Mouse (Mus musculus) mouse embryonic stem cell (cell line): ENCODE measurements around the gene Olfr1348.
"Not testable (repeated sequence)": the region's sequence is repeated elsewhere in the genome, so short reads cannot be mapped to it uniquely, and the experiment has no call there.

ENCODE experiments used
- in situ Hi-C, 2 experiments: fragments of 300-500 bp; cut with MboI; formaldehyde crosslinking; loops; 1 replicate in 1 of 2; 3 replicates in 1 of 2; pipeline ENCODE4 v1.14.3; 2019 to 2020; ENCODE audit warnings: low sequenced_read_pairs in 2 of 2, low pct_unique_long_range_greater_than_20kb in 1 of 2, mixed read lengths in 1 of 2; ENCODE audit not compliant: unreplicated experiment in 1 of 2

The Olfr1348 gene

DNA sequence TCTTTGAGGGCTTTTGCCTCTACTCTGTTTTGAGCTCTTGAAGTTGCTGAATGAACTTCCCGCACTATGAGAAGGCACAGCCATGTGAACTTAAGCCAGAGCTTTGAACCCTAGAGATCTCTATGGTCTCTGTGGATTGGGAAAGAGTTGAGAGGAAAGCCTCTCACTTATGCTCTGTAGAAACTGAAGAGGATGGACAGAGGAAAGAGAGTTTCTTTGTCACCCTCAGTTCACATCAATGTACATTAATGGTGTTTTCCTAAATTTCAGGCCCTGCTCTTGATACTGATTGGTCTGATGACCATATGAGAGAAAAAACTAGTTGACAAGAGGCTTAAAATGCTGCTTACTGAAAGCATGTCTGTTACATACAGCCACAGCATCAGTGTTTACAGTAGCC, at the start of gene Olfr1348:
Gene Olfr1348 (minus strand): TSS at position 101 of the 400 bp plus-strand sequence.
- in situ Hi-C loops = no loop called here

DNA sequence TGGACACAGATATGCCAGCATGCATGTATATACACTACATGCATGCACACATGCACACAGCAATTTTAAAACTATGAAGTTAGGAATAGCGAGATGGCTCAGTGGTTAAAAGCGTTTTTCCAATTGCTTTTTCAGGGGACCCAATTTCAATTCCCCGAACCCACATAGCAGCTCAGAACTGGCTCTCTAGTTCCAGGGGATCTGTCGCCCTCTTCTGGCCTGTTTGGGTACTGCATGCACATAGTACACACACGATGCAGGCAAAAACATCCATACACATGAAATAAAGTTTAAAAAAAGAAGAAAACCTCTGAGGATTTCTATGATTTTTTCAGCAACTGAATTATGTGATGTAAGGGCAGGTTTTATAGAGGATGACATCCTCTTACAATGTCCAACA, 17.6 kb upstream of the Olfr1348 start:
- in situ Hi-C loops = loop anchor here (10.0 to 25.0 kb wide), 4 partner anchors 89 to 386 kb away; partner anchors contain the start of gene Olfr1344 (in 2 of the 2)

DNA sequence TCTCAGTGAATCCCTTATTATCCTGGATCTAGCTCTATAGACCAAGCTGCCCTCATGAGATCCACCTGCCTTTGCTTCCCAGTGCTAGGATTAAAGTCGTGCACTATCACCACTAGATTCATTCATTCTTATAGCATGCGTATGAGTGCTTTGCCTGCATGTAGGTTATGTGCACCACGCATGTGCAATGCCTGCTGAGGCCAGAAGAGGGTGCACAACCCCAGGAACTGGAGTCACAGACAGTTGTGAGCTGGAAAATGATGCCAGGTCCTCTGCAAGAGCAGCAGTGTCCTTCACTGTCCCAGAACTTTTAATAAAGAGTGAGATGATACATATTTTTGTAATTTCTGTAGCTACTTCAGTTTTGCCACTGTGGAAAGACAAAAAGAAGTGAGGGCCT, 16.5 kb upstream of the Olfr1348 start:
- in situ Hi-C loops = loop anchor here (10.0 to 25.0 kb wide), 4 partner anchors 88 to 387 kb away; partner anchors contain the start of gene Olfr1344 (in 2 of the 2)

DNA sequence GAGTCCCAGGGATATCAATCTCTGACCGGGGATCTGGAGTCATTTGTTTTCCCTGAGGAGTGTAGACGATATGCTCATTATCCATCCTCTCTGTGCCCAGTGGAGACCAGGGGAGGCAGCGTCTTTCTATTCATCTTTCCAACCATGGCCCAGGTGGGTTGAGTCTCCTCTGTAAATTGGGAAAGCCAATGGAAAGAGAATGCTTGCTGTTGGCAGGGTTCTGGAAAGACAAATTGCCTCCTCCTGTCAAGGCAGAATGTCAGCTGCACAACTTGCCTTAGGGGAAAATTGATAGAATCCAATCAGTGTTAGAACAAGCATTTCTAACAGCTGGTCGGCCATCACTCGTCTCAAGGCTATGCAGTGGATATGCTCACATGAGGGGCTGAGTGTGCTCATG, 14.3 kb upstream of the Olfr1348 start, which contains the start of gene Olfr1349:
Gene Olfr1349 (minus strand): TSS at position 101 of the 400 bp plus-strand sequence.
- in situ Hi-C loops = loop anchor here (10.0 kb wide), 2 partner anchors 88 to 168 kb away; partner anchors contain the start of gene Olfr1344 (in 1 of the 2)

DNA sequence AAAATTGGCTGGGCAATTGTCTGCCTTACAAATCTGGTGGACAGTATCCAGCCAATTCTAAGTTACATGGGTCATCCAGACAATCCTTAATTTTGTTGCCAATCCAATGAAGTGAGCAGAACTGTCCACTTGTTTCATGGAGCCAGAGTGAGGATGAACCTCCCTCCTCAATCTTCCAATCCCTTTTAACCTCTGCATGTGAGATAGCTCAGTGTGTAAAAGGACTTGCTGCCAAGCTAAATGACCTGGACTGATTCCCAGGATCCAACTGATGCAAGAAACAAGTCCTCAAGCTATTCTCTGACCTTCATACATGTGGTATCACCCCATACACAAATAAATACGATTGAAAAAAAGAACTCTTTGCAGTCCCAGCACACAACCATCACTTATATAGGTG, 13.1 kb upstream of the Olfr1348 start:
- in situ Hi-C loops = loop anchor here (10.0 kb wide), 2 partner anchors 87 to 167 kb away; partner anchors contain the start of gene Olfr1344 (in 1 of the 2)

DNA sequence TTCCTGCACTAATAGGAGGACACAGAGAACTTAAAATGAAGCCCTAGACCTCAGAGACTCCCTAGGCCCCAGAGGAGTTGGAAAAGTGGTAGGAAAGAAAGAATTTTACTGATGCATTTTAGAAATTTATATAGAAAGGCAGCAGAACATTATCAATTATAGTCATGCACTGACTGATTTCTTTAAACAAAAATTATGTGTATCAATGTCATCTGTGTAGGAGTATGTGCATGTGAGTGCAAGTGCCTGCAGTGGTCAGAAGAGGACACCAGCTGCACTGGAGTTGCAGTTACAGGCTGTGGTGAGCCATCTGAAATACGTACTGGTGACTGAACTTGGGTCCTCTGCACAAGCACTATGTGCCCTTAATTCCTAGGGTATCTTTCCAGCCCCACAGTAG, 8.9 kb downstream of the Olfr1348 start, which contains the start of gene Olfr1347:
Gene Olfr1347 (minus strand): TSS at position 101 of the 400 bp plus-strand sequence.
- in situ Hi-C loops = no loop called here

DNA sequence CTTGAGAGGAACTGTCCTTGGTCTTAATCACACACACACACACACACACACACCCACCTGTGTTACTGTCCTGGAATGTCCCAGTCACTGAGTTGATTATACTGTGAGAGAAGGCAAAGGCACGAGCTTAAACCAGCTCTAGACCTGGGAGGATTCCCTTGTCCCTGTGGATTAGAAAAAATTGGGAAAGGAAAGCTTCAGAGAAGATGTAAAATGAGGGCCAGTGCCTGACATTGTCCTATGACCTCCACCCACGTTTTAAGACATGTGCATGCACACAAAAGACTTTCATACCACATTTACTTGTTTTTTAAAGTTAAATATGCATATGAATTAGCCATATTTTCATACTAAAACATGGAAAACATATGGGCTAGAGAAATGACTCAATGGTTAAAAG, 21.7 kb downstream of the Olfr1348 start, which contains the start of gene Olfr5:
Gene Olfr5 (minus strand): TSS at position 101 of the 400 bp plus-strand sequence.
- in situ Hi-C loops = loop anchor here in 1 of 2 experiments (10.0 kb wide), 1 partner anchor 58 kb away; no protein-coding TSS in a partner anchor

DNA sequence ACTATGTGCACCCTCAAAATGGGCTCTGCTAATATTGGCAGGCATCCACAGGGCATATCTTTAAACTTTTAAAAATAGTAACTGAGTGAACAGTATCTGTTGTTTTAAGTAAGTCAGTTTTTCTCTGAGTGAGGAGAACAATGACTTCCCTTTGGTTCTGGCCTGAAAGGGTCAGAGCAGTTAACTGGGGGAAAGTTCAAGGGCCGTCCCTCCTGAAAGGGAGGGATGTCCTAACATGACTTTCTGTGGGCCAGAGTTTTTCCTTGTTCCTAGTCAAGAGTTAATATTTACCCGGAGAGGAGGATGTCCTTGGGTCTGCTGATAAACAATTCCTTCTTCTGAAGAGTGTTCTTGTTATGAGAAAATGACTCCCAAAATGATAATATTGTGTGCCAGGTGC, 30.9 kb downstream of the Olfr1348 start:
- in situ Hi-C loops = not testable (repeated sequence)

DNA sequence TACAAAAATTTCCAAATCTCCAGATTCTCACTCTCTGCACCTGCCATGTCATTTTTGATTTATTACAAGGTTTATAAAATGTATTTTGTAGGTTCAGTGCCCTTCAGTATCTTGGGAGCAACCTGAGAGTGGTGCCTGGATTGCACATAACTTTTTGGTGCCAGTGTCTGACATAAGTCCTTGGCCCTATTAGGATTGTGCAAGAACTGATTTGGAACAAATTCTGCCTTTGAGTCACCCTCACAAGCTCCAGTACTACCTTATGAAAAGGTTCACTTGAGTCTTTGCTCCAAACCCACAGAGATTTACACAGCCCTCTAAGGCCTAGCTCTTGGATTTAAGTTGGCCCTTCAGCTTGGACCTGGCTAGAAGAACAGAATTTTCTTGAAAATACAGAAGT, 41.6 kb downstream of the Olfr1348 start, which contains the start of gene Olfr1346:
Gene Olfr1346 (plus strand): TSS at position 151 of the 400 bp plus-strand sequence.
- in situ Hi-C loops = no loop called here

DNA sequence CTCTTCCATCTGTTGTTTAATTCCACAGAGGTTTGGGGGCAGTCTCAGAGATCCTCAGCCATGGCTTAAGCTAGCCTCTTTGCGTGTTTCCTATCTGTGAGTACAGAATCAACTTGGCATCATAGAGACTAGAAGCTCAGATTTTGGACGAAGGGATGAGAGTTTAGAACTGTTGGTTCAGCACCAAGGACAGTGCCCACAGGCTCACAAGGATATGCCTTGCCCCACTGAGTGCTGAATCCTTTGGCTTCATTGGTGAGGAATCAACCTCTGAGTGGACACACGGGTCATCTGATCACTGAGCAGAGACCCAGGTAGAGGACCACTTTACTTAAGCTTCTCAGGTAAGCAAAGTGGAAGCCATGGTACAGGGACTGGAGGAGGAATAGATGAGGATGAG, 52.1 kb downstream of the Olfr1348 start:
- in situ Hi-C loops = no loop called here

DNA sequence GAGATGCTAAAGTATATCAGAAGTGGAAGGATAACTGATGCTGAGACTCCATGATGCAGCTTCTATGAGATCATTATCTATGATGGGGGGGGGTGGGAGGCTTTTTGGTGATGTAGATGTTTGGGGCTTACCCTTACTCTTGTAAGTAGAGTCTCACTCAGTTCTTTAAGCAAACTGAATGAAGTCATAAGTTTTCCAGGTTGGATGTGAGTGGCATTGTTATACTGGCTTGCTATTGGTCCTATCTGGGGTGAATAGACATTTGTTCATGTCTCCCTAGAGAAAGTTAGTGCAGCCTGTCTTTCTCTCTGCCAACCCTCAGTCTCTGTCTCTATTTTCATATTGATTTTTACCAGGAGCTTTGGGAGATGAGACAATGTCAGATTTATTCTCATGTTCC, 52.7 kb downstream of the Olfr1348 start, which contains the start of gene Olfr1336:
Gene Olfr1336 (plus strand): TSS at position 301 of the 400 bp plus-strand sequence.
- in situ Hi-C loops = no loop called here
